Mouse (Mus musculus) cerebellum, adult 9-11 months (tissue): Measurements from ENCODE around the gene Trp63.
"Not testable (repeated sequence)": the region's sequence is repeated elsewhere in the genome, so short reads cannot be mapped to it uniquely, and the experiment has no call there.

Source experiments
- DNase-seq: peaks from one replicate; pipeline ENCODE4 v3.0.0; 2022

Gene Trp63

GRCm38 (mm10) chr16:25683531-25684248 lies at the start of gene Trp63:
TSS of gene Trp63 (plus strand) at chr16:25683763.
- DNase-seq: no peak

- not testable (repeated sequence) for DNase-seq
These were observed 38.8 kb upstream of the Trp63 start for GRCm38 (mm10) chr16:25644716-25645115.

GRCm38 (mm10) chr16:25660510-25661235 lies 22.9 kb upstream of the Trp63 start:
- DNase-seq: no peak

GRCm38 (mm10) chr16:25663116-25663515 lies 20.4 kb upstream of the Trp63 start:
- DNase-seq: no peak

- DNase-seq: no peak
These were observed 9.6 kb upstream of the Trp63 start for GRCm38 (mm10) chr16:25673861-25674440.

- DNase-seq: no peak
These were observed 3.2 kb upstream of the Trp63 start for GRCm38 (mm10) chr16:25680369-25680768.

- DNase-seq: no peak
These were observed 1.0 kb upstream of the Trp63 start for GRCm38 (mm10) chr16:25682533-25682932.

- DNase-seq: no peak
These were observed 1.0 kb downstream of the Trp63 start for GRCm38 (mm10) chr16:25684572-25684971.

- DNase-seq: no peak
These were observed 7.0 kb downstream of the Trp63 start for GRCm38 (mm10) chr16:25690612-25691011.

- DNase-seq: no peak
These were observed 17.7 kb downstream of the Trp63 start for GRCm38 (mm10) chr16:25701252-25701651.

- no peak for DNase-seq
These were observed 22.7 kb downstream of the Trp63 start for GRCm38 (mm10) chr16:25706260-25706659.

- DNase-seq: no peak
These were observed 32.2 kb downstream of the Trp63 start for GRCm38 (mm10) chr16:25715790-25716189.

GRCm38 (mm10) chr16:25723131-25723530 lies 39.6 kb downstream of the Trp63 start:
- DNase-seq: no peak

- no peak for DNase-seq
These were observed 43.4 kb downstream of the Trp63 start for GRCm38 (mm10) chr16:25727001-25727400.

GRCm38 (mm10) chr16:25727957-25728506 lies 44.5 kb downstream of the Trp63 start:
- DNase-seq: no peak

GRCm38 (mm10) chr16:25736912-25737311 lies 53.3 kb downstream of the Trp63 start:
- DNase-seq: no peak

- no peak for DNase-seq
These were observed 54.1 kb downstream of the Trp63 start for GRCm38 (mm10) chr16:25737623-25738050.

GRCm38 (mm10) chr16:25746807-25747206 lies 63.2 kb downstream of the Trp63 start:
- DNase-seq: no peak

GRCm38 (mm10) chr16:25751866-25752265 lies 68.3 kb downstream of the Trp63 start:
- no peak for DNase-seq

- DNase-seq: no peak
These were observed 74.5 kb downstream of the Trp63 start for GRCm38 (mm10) chr16:25758108-25758507.

- DNase-seq: no peak
These were observed 82.0 kb downstream of the Trp63 start for GRCm38 (mm10) chr16:25765549-25765948.

- DNase-seq: no peak
These were observed 91.0 kb downstream of the Trp63 start for GRCm38 (mm10) chr16:25774611-25775010.

- DNase-seq: no peak
These were observed 93.9 kb downstream of the Trp63 start for GRCm38 (mm10) chr16:25777501-25777900.

- no peak for DNase-seq
These were observed 96.4 kb downstream of the Trp63 start for GRCm38 (mm10) chr16:25779964-25780363.
